Mouse (Mus musculus) CH12.LX (cell line): ENCODE measurements around the gene Lrrc63. TPM values are rescaled to one million over a fixed set of nuclear protein-coding genes. Genes with fewer than 3 reads are reported as not detected.

Experiments used
- DNase-seq: peaks from one replicate; pipeline ENCODE4 v3.0.0-alpha.2; 2013; ENCODE audit errors: extremely low read depth
- H3K27ac ChIP-seq: 2 replicates; pipeline ENCODE4 v1.5.1; 2012; ENCODE audit warnings: low read depth, mild to moderate bottlenecking, control low read depth, moderate library complexity; ENCODE audit not compliant: insufficient read depth
- H3K27me3 ChIP-seq: replicated peaks from 2 replicates; pipeline ENCODE3; 2012; ENCODE audit warnings: inconsistent platforms
- H3K36me3 ChIP-seq, 2 experiments: replicated peaks in 1 of 2; 2 replicates each; pipeline versions ENCODE3 to v1.6.1; 2012; ENCODE audit warnings: inconsistent platforms in 1 of 2, low read length in 1 of 2, mild to moderate bottlenecking in 1 of 2, mixed read lengths in 1 of 2, moderate library complexity in 1 of 2; ENCODE audit not compliant: control insufficient read depth in 1 of 2, insufficient read depth in 1 of 2
- H3K4me1 ChIP-seq, 2 experiments: 2 replicates each; pipeline ENCODE4 v1.6.1; 2012; ENCODE audit warnings: inconsistent platforms in 1 of 2, moderate library complexity in 1 of 2; ENCODE audit not compliant: insufficient read depth in 2 of 2, control insufficient read depth in 1 of 2
- H3K4me2 ChIP-seq: 2 replicates; pipeline ENCODE4 v1.6.1; 2012; ENCODE audit warnings: low read depth, mild to moderate bottlenecking, control low read depth; ENCODE audit not compliant: poor library complexity, insufficient read depth, severe bottlenecking
- H3K4me3 ChIP-seq, 3 experiments: fragments of 150-350 bp in 1 of 3; sonication (generic) in 1 of 3; replicated peaks in 1 of 3; 2 replicates each; pipeline versions ENCODE3 to v1.5.1; 2011 to 2012; ENCODE audit warnings: low read depth in 2 of 3, low read length in 2 of 3, mild to moderate bottlenecking in 2 of 3, moderate library complexity in 2 of 3, control low read depth in 1 of 3, improper control_type of control experiment in 1 of 3, inconsistent platforms in 1 of 3, mixed read lengths in 1 of 3; ENCODE audit not compliant: poor library complexity in 1 of 3
- H3K79me2 ChIP-seq: replicated peaks from 2 replicates; pipeline ENCODE4 v1.6.1; 2012; ENCODE audit warnings: mild to moderate bottlenecking, moderate library complexity; ENCODE audit not compliant: control insufficient read depth, poor library complexity, insufficient read depth, severe bottlenecking; ENCODE audit errors: extremely low read depth
- H3K9ac ChIP-seq: 2 replicates; pipeline ENCODE4 v1.6.1; 2012; ENCODE audit warnings: low read depth, mild to moderate bottlenecking, control low read depth, moderate library complexity; ENCODE audit not compliant: insufficient read depth
- H3K9me3 ChIP-seq: replicated peaks from 2 replicates; pipeline ENCODE3; 2012; ENCODE audit warnings: low read length, inconsistent platforms, mixed read lengths
- BHLHE40 ChIP-seq: IDR thresholded peaks from 2 replicates; pipeline ENCODE4 v1.6.1; 2011; ENCODE audit warnings: mild to moderate bottlenecking, low read depth, low read length, improper control_type of control experiment
- CTCF ChIP-seq, 2 experiments: IDR thresholded peaks in 1 of 2; conservative IDR thresholded peaks in 1 of 2; 2 replicates each; pipeline ENCODE4 v1.5.1; 2011 to 2012; ENCODE audit warnings: low read depth in 2 of 2, low read length in 2 of 2, improper control_type of control experiment in 1 of 2, inconsistent platforms in 1 of 2, mild to moderate bottlenecking in 1 of 2, moderate library complexity in 1 of 2
- E2F4 ChIP-seq: IDR thresholded peaks from 2 replicates; pipeline ENCODE4 v1.6.1; 2011; ENCODE audit warnings: low read depth, low read length, improper control_type of control experiment; ENCODE audit not compliant: insufficient replicate concordance
- EP300 ChIP-seq: IDR thresholded peaks from 2 replicates; pipeline ENCODE4 v1.6.1; 2011; ENCODE audit warnings: low read length, improper control_type of control experiment
- ETS1 ChIP-seq: conservative IDR thresholded peaks from 2 replicates; pipeline ENCODE4 v1.6.1; 2012; ENCODE audit warnings: low read depth, mild to moderate bottlenecking, inconsistent platforms, low read length, improper control_type of control experiment, moderate library complexity
- GABPA ChIP-seq: IDR thresholded peaks from 2 replicates; pipeline ENCODE4 v1.6.1; 2012; ENCODE audit warnings: low read depth, low read length, improper control_type of control experiment, inconsistent platforms; ENCODE audit not compliant: insufficient replicate concordance
- IRF4 ChIP-seq: IDR thresholded peaks from 2 replicates; pipeline ENCODE4 v1.6.1; 2014; ENCODE audit warnings: low read depth, mild to moderate bottlenecking, inconsistent platforms, low read length, improper control_type of control experiment
- JUND ChIP-seq: conservative IDR thresholded peaks from 2 replicates; pipeline ENCODE4 v1.6.1; 2011; ENCODE audit warnings: low read depth, low read length, improper control_type of control experiment
- KAT2A ChIP-seq: IDR thresholded peaks from 2 replicates; pipeline ENCODE4 v1.6.1; 2012; ENCODE audit warnings: low read length, improper control_type of control experiment, inconsistent platforms; ENCODE audit not compliant: insufficient replicate concordance
- MAFK ChIP-seq: IDR thresholded peaks from 2 replicates; pipeline ENCODE4 v1.6.1; 2011; ENCODE audit warnings: low read length, improper control_type of control experiment; ENCODE audit not compliant: insufficient replicate concordance
- MAZ ChIP-seq: IDR thresholded peaks from 2 replicates; pipeline ENCODE4 v1.6.1; 2012; ENCODE audit warnings: low read depth, mild to moderate bottlenecking, inconsistent platforms, low read length, improper control_type of control experiment, moderate library complexity
- MXI1 ChIP-seq: IDR thresholded peaks from 2 replicates; pipeline ENCODE4 v1.6.1; 2011; ENCODE audit warnings: mild to moderate bottlenecking, low read depth, low read length, improper control_type of control experiment
- NELFE ChIP-seq: IDR thresholded peaks from 2 replicates; pipeline ENCODE4 v1.6.1; 2011; ENCODE audit warnings: low read depth, low read length, improper control_type of control experiment
- NRF1 ChIP-seq: IDR thresholded peaks from 2 replicates; pipeline ENCODE4 v1.6.1; 2014; ENCODE audit warnings: low read depth, mild to moderate bottlenecking, inconsistent platforms, low read length, improper control_type of control experiment, moderate library complexity
- RCOR1 ChIP-seq: conservative IDR thresholded peaks from 2 replicates; pipeline ENCODE4 v1.6.1; 2012; ENCODE audit warnings: low read depth, mild to moderate bottlenecking, inconsistent platforms, low read length, improper control_type of control experiment
- TCF12 ChIP-seq: IDR thresholded peaks from 2 replicates; pipeline ENCODE4 v1.6.1; 2014; ENCODE audit warnings: low read depth, mild to moderate bottlenecking, inconsistent platforms, low read length, improper control_type of control experiment
- USF2 ChIP-seq: conservative IDR thresholded peaks from 2 replicates; pipeline ENCODE4 v1.6.1; 2011; ENCODE audit warnings: low read depth, low read length, improper control_type of control experiment
- ZC3H11A ChIP-seq: IDR thresholded peaks from 2 replicates; pipeline ENCODE4 v1.6.1; 2012; ENCODE audit warnings: low read depth, mild to moderate bottlenecking, inconsistent platforms, low read length, improper control_type of control experiment
- ZMIZ1 ChIP-seq: IDR thresholded peaks from 2 replicates; pipeline ENCODE4 v1.6.1; 2012; ENCODE audit warnings: low read depth, mild to moderate bottlenecking, inconsistent platforms, low read length, improper control_type of control experiment
- dilution Hi-C: fragments of 300-500 bp; cut with MboI; formaldehyde crosslinking; loops from 2 replicates; pipeline ENCODE4 v1.14.3; 2020; ENCODE audit warnings: low sequenced_read_pairs; ENCODE audit not compliant: extremely low pct_unique_long_range_greater_than_20kb, extremely low pct_ligation_motif_present
- in situ Hi-C: fragments of 300-500 bp; cut with MboI; formaldehyde crosslinking; loops from 3 replicates; pipeline ENCODE4 v1.14.3; 2019; ENCODE audit warnings: low sequenced_read_pairs, low pct_ligation_motif_present, low pct_unique_long_range_greater_than_20kb, mixed read lengths
- polyA plus RNA-seq: library from polyadenylated mRNA; unstranded; fragments of >175 nt; gene quantifications from 2 replicates; pipeline ENCODE4 v1.2.1, GENCODE M21; 2012; ENCODE audit warnings: low read depth; ENCODE audit not compliant: insufficient read length
- total RNA-seq, 2 experiments: library from RNA; depleted of rRNA; stranded (reverse); fragments of 300-350 nt in 1 of 2; fragments of >200 nt in 1 of 2; gene quantifications; 2 replicates each; pipeline ENCODE4 v1.2.3; 2012 to 2014

The Lrrc63 gene
- total and polyA plus RNA-seq, 3 experiments: not detected

- no peak overlapping the region for H3K27ac ChIP-seq
- no peak for TF ChIP-seq ZMIZ1
- no peak for TF ChIP-seq BHLHE40
- no peak overlapping the region for H3K4me2 ChIP-seq
- no peak overlapping the region for H3K4me3 ChIP-seq
- H3K9me3 ChIP-seq: peaks cover 2% of the 10 kb centered on the region
- peaks cover 3 to 33% of the 10 kb centered on the region in 2 experiments; a peak in 2 of 4 replicates for H3K4me1 ChIP-seq
- dilution Hi-C loops: no loop called here
- H3K27me3 ChIP-seq: no peaks in the 10 kb centered on the region
- no peaks in the 10 kb centered on the region for H3K79me2 ChIP-seq
- H3K36me3 ChIP-seq: no peaks in the 10 kb centered on the region
- no peak overlapping the region for H3K9ac ChIP-seq
- no peak for DNase-seq
- in situ Hi-C loops: no loop called here
Observed at GRCm38 (mm10) chr14:75168501-75168900, 37.8 kb upstream of the Lrrc63 start.

- Histone ChIP-seq H3K4me1 (peaks cover 3 to 16% of the 10 kb centered on the region in 2 experiments; a peak in 2 of 4 replicates), H3K4me3 (no peak overlapping the region), H3K79me2 (no peaks in the 10 kb centered on the region), H3K4me2 (no peak overlapping the region), H3K36me3 (no peaks in the 10 kb centered on the region), H3K27ac (no peak overlapping the region), H3K9ac (no peak overlapping the region), H3K27me3 (no peaks in the 10 kb centered on the region), H3K9me3 (peaks cover 2% of the 10 kb centered on the region)
- no peak for TF ChIP-seq E2F4
- no peak for TF ChIP-seq ETS1
- no peak for TF ChIP-seq IRF4
- no peak for TF ChIP-seq MXI1
- no peak for TF ChIP-seq MAFK
- TF ChIP-seq GABPA: no peak
- TF ChIP-seq RCOR1: no peak
- no peak for TF ChIP-seq KAT2A
- TF ChIP-seq BHLHE40: no peak
- TF ChIP-seq TCF12: no peak
- no peak for TF ChIP-seq EP300
- no peak for TF ChIP-seq NRF1
- TF ChIP-seq MAZ: no peak
- TF ChIP-seq JUND: no peak
- no peak for TF ChIP-seq CTCF (conservative IDR thresholded peaks at IDR 0.05 in 1 of 2, IDR thresholded peaks at IDR 0.05 in 1 of 2; ENCODE audit: low read depth in 2 of 2, low read length in 2 of 2)
- TF ChIP-seq NELFE: no peak
- no peak for TF ChIP-seq ZC3H11A
- no peak for TF ChIP-seq USF2
- DNase-seq: no peak
- dilution Hi-C loops: no loop called here
- in situ Hi-C loops: no loop called here
Observed at GRCm38 (mm10) chr14:75165574-75166131, 35.0 kb upstream of the Lrrc63 start.
